Mouse (Mus musculus) layer of hippocampus, adult 9-10 months (tissue): ENCODE data around the gene Lhfpl2.
"Not testable (repeated sequence)": the region's sequence is repeated elsewhere in the genome, so short reads cannot be mapped to it uniquely, and the experiment has no call there.

Experiments used
- DNase-seq: peaks from one replicate; pipeline ENCODE4 v3.0.0; 2022; ENCODE audit warnings: low spot score

Gene Lhfpl2

GRCm38 (mm10) chr13:94057563-94058560 lies at the start of gene Lhfpl2:
Gene Lhfpl2 (plus strand): TSS chr13:94057796.
- no peak for DNase-seq

- no peak for DNase-seq
Measured at GRCm38 (mm10) chr13:94011996-94012575, 45.5 kb upstream of the Lhfpl2 start.

- DNase-seq, result no peak
Measured at GRCm38 (mm10) chr13:94013986-94014385, 43.6 kb upstream of the Lhfpl2 start.

- DNase-seq, result not testable (repeated sequence)
Measured at GRCm38 (mm10) chr13:94024575-94024974, 33.0 kb upstream of the Lhfpl2 start.

- no peak for DNase-seq
Measured at GRCm38 (mm10) chr13:94029147-94029546, 28.4 kb upstream of the Lhfpl2 start.

- DNase-seq, result no peak
Measured at GRCm38 (mm10) chr13:94030551-94030950, 27.0 kb upstream of the Lhfpl2 start.

- DNase-seq, result no peak
Measured at GRCm38 (mm10) chr13:94037313-94038051, 20.1 kb upstream of the Lhfpl2 start.

- no peak for DNase-seq
Measured at GRCm38 (mm10) chr13:94038052-94038340, 19.6 kb upstream of the Lhfpl2 start.

GRCm38 (mm10) chr13:94050036-94050435 lies 7.6 kb upstream of the Lhfpl2 start:
- DNase-seq, result no peak

- no peak for DNase-seq
Measured at GRCm38 (mm10) chr13:94050782-94051181, 6.8 kb upstream of the Lhfpl2 start.

GRCm38 (mm10) chr13:94057036-94057562 lies 497 bp upstream of the Lhfpl2 start:
- DNase-seq, result no peak

GRCm38 (mm10) chr13:94058642-94059222 lies 1.1 kb downstream of the Lhfpl2 start:
- DNase-seq, result no peak

- DNase-seq, result no peak
Measured at GRCm38 (mm10) chr13:94059373-94059772, 1.8 kb downstream of the Lhfpl2 start.

GRCm38 (mm10) chr13:94059778-94060177 lies 2.2 kb downstream of the Lhfpl2 start:
- DNase-seq, result no peak

GRCm38 (mm10) chr13:94060461-94060860 lies 2.9 kb downstream of the Lhfpl2 start:
- no peak for DNase-seq

GRCm38 (mm10) chr13:94061256-94061877 lies 3.8 kb downstream of the Lhfpl2 start:
- DNase-seq, result no peak

- no peak for DNase-seq
Measured at GRCm38 (mm10) chr13:94062349-94063111, 4.9 kb downstream of the Lhfpl2 start.

- DNase-seq, result no peak
Measured at GRCm38 (mm10) chr13:94063156-94063555, 5.6 kb downstream of the Lhfpl2 start.

GRCm38 (mm10) chr13:94064571-94064970 lies 7.0 kb downstream of the Lhfpl2 start:
- no peak for DNase-seq

- no peak for DNase-seq
Measured at GRCm38 (mm10) chr13:94065276-94066050, 7.9 kb downstream of the Lhfpl2 start.
